Mouse (Mus musculus) heart, embryonic 13.5 days (tissue): Measurements from ENCODE around the gene Sgk1. TPM values are rescaled to one million over a fixed set of nuclear protein-coding genes. Genes with fewer than 3 reads are reported as not detected.

Source experiments
- ATAC-seq: fragments of 200-750 bp; cut with Nextera tagmentation; 2 replicates; pipeline ENCODE4 v1.8.0; 2017; ENCODE audit warnings: moderate TSS enrichment; ENCODE audit not compliant: insufficient number of reproducible peaks, low FRiP score, low TSS enrichment; ENCODE audit errors: extremely low read depth
- H3K27ac ChIP-seq: fragments of 300-500 bp; sonication (generic); replicated peaks from 2 replicates; pipeline ENCODE4 v1.5.1; 2015; ENCODE audit warnings: moderate library complexity, mild to moderate bottlenecking, inconsistent platforms
- H3K27me3 ChIP-seq: fragments of 300-500 bp; sonication (generic); replicated peaks from 2 replicates; pipeline ENCODE4 v1.6.1; 2015; ENCODE audit warnings: mild to moderate bottlenecking, inconsistent platforms
- H3K36me3 ChIP-seq: fragments of 300-500 bp; sonication (generic); 2 replicates; pipeline ENCODE4 v1.6.1; 2015; ENCODE audit warnings: mild to moderate bottlenecking, inconsistent platforms
- H3K4me1 ChIP-seq: fragments of 300-500 bp; sonication (generic); 2 replicates; pipeline ENCODE4 v1.6.1; 2015; ENCODE audit warnings: inconsistent platforms
- H3K4me2 ChIP-seq: fragments of 300-500 bp; sonication (generic); 2 replicates; pipeline ENCODE4 v1.6.1; 2015; ENCODE audit warnings: inconsistent platforms, mild to moderate bottlenecking, moderate library complexity
- H3K4me3 ChIP-seq: fragments of 300-500 bp; sonication (generic); 2 replicates; pipeline ENCODE4 v1.5.1; 2015; ENCODE audit warnings: moderate library complexity, mild to moderate bottlenecking, inconsistent platforms
- H3K9ac ChIP-seq: fragments of 300-500 bp; sonication (generic); 2 replicates; pipeline ENCODE4 v1.6.1; 2015; ENCODE audit warnings: inconsistent platforms, mild to moderate bottlenecking, moderate library complexity
- H3K9me3 ChIP-seq: fragments of 300-500 bp; sonication (generic); 2 replicates; pipeline ENCODE4 v1.6.1; 2016; ENCODE audit warnings: inconsistent platforms
- WGBS: fragments of 180-500 bp; shearing (Covaris S2); methylation state at CpG from one replicate; pipeline ENCODE4 v1.1.7; 2015; ENCODE audit warnings: mixed read lengths; 5-methylcytosine and 5-hydroxymethylcytosine counted together
- polyA plus RNA-seq: library from polyadenylated mRNA; unstranded; fragments of >200 nt; fragmentation: Nextera tagmentation; extraction: Ambion mirVana; gene quantifications from 2 replicates; pipeline ENCODE4 v1.2.1, GENCODE M21; 2015

Gene Sgk1
- polyA plus RNA-seq, 1 experiment from 2014 or later = 24.7 TPM

DNA sequence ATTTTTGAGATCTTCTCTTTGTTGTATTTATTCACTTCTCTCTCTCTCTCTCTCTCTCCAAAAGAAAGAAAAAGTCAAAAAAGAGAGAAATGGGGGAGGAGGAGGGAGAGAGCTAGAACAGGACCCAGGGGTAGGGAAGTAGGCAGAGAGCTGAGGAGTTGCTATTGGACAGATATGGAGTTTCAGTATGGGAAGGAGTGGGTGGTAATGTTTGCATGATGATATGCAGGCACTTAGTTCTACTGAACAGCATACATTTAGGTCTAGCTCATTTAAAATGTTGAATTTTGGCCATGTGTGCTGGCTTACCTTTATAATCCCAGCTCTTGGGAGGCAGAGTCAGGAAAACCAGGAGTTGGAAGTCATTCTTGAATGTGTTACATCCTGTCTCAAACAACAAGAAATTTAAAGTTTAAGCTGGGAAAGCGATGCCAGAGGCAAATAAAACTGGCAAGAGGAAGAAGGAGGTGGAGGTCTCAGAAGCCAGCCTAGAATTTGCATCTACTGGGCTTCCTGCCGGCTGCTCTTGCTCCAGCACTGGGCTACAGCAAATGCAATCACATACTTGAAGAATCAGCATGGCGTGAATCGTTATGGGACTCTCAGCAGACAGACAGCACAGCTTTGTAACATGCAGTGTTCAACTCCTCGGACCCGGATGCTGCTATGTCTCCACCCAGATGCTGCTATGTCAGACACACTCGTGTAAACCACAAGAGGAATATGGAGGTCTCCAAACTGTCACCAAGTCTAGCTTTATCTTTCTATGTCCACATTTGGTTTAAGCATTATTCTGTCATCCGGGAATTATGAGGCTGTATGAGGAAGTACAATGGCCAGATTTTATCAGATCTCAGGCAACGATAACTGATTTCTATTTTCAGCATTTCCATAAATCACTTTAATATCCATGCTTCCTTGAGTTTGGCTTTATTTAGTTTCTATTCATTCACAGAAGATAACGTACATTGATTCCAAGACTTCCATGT, 20.5 kb downstream of the Sgk1 start:
- Histone ChIP-seq H3K4me3 (no peak overlapping the region), H3K27me3 (no peaks in the 10 kb centered on the region), H3K4me1 (no peaks in the 10 kb centered on the region), H3K36me3 (no peaks in the 10 kb centered on the region), H3K9ac (no peak overlapping the region), H3K4me2 (no peak overlapping the region), H3K27ac (no peak overlapping the region), H3K9me3 (no peaks in the 10 kb centered on the region)
- ATAC-seq = no peak
- WGBS = 80% methylated on average over 10 of the region's 10 CpGs

DNA sequence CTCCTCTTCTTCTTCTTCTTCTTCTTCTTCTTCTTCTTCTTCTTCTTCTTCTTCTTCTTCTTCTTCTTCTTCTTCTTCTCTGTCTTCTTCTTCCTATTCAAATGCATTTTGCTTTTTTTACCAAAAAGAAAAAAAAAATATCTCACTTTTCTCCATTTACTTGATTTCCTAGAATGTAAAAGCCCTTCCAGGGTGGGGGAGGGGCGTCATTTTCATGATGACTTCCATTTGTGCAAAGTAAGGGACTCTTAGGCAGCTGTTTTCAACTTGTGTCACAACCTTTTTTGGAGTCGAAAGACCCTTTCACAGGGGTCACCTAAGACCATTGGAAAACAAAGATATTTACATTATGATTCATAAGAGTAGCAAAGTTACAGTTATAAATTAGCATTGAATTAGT, 22.2 kb downstream of the Sgk1 start:
- no peak for ATAC-seq
- no peak overlapping the region for H3K4me2 ChIP-seq
- H3K27me3 ChIP-seq = no peaks in the 10 kb centered on the region
- no peaks in the 10 kb centered on the region for H3K4me1 ChIP-seq
- no peaks in the 10 kb centered on the region for H3K36me3 ChIP-seq
- H3K4me3 ChIP-seq = no peak overlapping the region
- no peak overlapping the region for H3K9ac ChIP-seq
- no peak overlapping the region for H3K27ac ChIP-seq
- WGBS = 69% methylated on average over 2 of the region's 2 CpGs
- no peaks in the 10 kb centered on the region for H3K9me3 ChIP-seq

GRCm38 (mm10) chr10:21905616-21906015, 23.6 kb downstream of the Sgk1 start:
- ATAC-seq = no peak
- 97% methylated on average over 1 of the region's 1 CpGs for WGBS
- Histone ChIP-seq H3K9ac (no peak overlapping the region), H3K4me2 (no peak overlapping the region), H3K4me1 (no peaks in the 10 kb centered on the region), H3K9me3 (no peaks in the 10 kb centered on the region), H3K27me3 (no peaks in the 10 kb centered on the region), H3K4me3 (no peak overlapping the region), H3K36me3 (no peaks in the 10 kb centered on the region), H3K27ac (no peak overlapping the region)

DNA sequence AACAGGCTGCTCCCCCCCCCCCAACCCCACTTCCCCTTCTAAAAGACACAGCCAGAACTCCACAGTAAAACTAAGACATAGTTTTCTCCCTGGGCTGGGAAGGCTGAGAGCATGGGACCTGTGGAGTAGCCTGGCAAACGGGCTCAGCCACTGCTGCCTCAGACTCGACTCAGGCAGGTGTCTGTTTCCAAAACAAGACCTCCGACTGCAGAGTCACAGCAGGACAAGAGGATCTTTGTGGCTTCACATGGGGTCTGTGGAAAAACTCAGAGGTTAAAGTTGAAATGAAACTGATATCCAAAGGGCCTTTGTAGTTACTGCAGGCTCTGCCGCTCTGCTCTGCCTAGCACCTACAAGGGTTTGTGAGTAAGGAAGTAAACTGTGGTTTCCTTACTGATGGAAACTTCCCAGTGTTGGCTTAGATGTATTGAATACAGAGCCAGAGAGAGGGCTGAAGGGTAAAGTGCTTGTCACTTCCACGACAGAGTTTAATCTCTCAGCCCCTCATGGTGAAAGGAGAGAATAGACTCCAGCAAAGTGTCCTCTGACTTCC, 25.0 kb downstream of the Sgk1 start:
- 20% methylated on average over 5 of the region's 5 CpGs for WGBS
- Histone ChIP-seq H3K4me1 (no peaks in the 10 kb centered on the region; the same call in 1 of the 2 replicates), H3K4me3 (no peak overlapping the region), H3K9ac (no peak overlapping the region), H3K27ac (no peak overlapping the region), H3K9me3 (no peaks in the 10 kb centered on the region), H3K36me3 (no peaks in the 10 kb centered on the region), H3K4me2 (no peak overlapping the region), H3K27me3 (no peaks in the 10 kb centered on the region)
- ATAC-seq = no peak

GRCm38 (mm10) chr10:21907784-21908183, 25.8 kb downstream of the Sgk1 start:
- no peak for ATAC-seq
- Histone ChIP-seq H3K4me3 (no peak overlapping the region), H3K4me1 (no peaks in the 10 kb centered on the region; the same call in 1 of the 2 replicates), H3K27me3 (no peaks in the 10 kb centered on the region), H3K9me3 (no peaks in the 10 kb centered on the region), H3K9ac (no peak overlapping the region), H3K27ac (no peak overlapping the region), H3K4me2 (no peak overlapping the region), H3K36me3 (no peaks in the 10 kb centered on the region)
- 51% methylated on average over 3 of the region's 3 CpGs for WGBS

- H3K9ac ChIP-seq = no peak overlapping the region
- no peak for ATAC-seq
- H3K4me3 ChIP-seq = no peak overlapping the region
- H3K27ac ChIP-seq = no peak overlapping the region
- WGBS = 78% methylated on average over 1 of the region's 1 CpGs
- H3K4me2 ChIP-seq = no peak overlapping the region
- H3K27me3 ChIP-seq = no peaks in the 10 kb centered on the region
- no peaks in the 10 kb centered on the region for H3K9me3 ChIP-seq
- H3K36me3 ChIP-seq = no peaks in the 10 kb centered on the region
- H3K4me1 ChIP-seq = no peaks in the 10 kb centered on the region; the same call in 1 of the 2 replicates
These were observed 26.7 kb downstream of the Sgk1 start for GRCm38 (mm10) chr10:21908686-21909085.

GRCm38 (mm10) chr10:21910334-21910733, 28.4 kb downstream of the Sgk1 start:
- no peaks in the 10 kb centered on the region for H3K9me3 ChIP-seq
- H3K9ac ChIP-seq = no peak overlapping the region
- no peak overlapping the region for H3K4me3 ChIP-seq
- H3K4me1 ChIP-seq = no peaks in the 10 kb centered on the region; the same call in 1 of the 2 replicates
- no peaks in the 10 kb centered on the region for H3K36me3 ChIP-seq
- ATAC-seq = no peak
- 82% methylated on average over 9 of the region's 9 CpGs for WGBS
- H3K4me2 ChIP-seq = no peak overlapping the region
- no peaks in the 10 kb centered on the region for H3K27me3 ChIP-seq
- no peak overlapping the region for H3K27ac ChIP-seq

DNA sequence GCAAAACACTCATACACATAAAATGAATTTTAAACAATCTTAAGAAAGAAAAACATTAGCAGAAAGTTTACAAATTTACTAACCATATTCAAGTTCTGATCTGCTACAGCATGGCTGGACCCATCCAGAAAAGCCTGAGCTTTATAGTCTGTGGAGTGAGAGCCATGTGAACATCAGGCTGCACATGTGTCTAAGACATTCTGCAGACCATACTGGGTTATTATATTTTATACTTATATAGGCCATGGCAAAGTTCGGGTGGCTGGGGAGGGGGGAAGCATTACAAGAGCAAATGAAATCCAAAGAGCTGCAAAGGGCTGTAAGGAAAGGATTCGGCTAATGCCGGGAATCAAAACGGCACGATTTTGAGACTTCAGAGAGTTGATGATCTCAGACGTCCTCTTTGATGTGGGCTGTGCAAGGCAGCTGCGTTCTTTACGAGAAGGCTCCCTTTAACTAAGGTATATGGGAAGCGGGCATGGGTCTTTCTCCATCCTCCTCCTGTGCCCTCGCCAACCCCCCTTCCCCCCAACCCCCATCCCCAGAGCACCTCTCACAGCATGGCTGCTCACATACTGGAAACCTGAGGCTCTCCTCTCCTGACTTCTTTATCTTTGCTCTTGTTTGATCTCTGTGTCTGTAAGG, 29.4 kb downstream of the Sgk1 start:
- Histone ChIP-seq H3K27me3 (no peaks in the 10 kb centered on the region), H3K4me3 (no peak overlapping the region), H3K4me2 (no peak overlapping the region), H3K36me3 (no peaks in the 10 kb centered on the region), H3K9ac (no peak overlapping the region), H3K9me3 (no peaks in the 10 kb centered on the region), H3K4me1 (no peaks in the 10 kb centered on the region; the same call in 1 of the 2 replicates), H3K27ac (no peak overlapping the region)
- WGBS = 56% methylated on average over 10 of the region's 10 CpGs
- no peak for ATAC-seq

GRCm38 (mm10) chr10:21914751-21915150, 32.8 kb downstream of the Sgk1 start:
- H3K9me3 ChIP-seq = no peaks in the 10 kb centered on the region
- H3K4me3 ChIP-seq = no peak overlapping the region
- H3K27me3 ChIP-seq = no peaks in the 10 kb centered on the region
- no peak overlapping the region for H3K9ac ChIP-seq
- no peak overlapping the region for H3K4me2 ChIP-seq
- H3K27ac ChIP-seq = no peak overlapping the region
- peaks cover 8% of the 10 kb centered on the region for H3K4me1 ChIP-seq
- WGBS = 19% methylated on average over 1 of the region's 1 CpGs
- ATAC-seq = no peak
- no peaks in the 10 kb centered on the region for H3K36me3 ChIP-seq

GRCm38 (mm10) chr10:21916301-21917071, 34.5 kb downstream of the Sgk1 start:
- ATAC-seq = no peak
- H3K36me3 ChIP-seq = no peaks in the 10 kb centered on the region

More at GRCm38 (mm10) chr10:21916301-21917071, 34.5 kb downstream of the Sgk1 start:
- no peak overlapping the region for H3K4me2 ChIP-seq
- H3K9me3 ChIP-seq = no peaks in the 10 kb centered on the region
- H3K9ac ChIP-seq = no peak overlapping the region
- H3K27me3 ChIP-seq = no peaks in the 10 kb centered on the region
- H3K27ac ChIP-seq = no peak overlapping the region
- 82% methylated on average over 11 of the region's 11 CpGs for WGBS
- H3K4me3 ChIP-seq = no peak overlapping the region
- H3K4me1 ChIP-seq = peaks cover 21% of the 10 kb centered on the region
